Mouse (Mus musculus) bone marrow macrophage, adult 2 months (primary cell): ENCODE results near the gene Paics. TPM values are rescaled to one million over a fixed set of nuclear protein-coding genes. Genes with fewer than 3 reads are reported as not detected.

Source experiments
- H3K27ac ChIP-seq: 2 replicates; pipeline ENCODE4 v1.5.1; 2012; ENCODE audit warnings: low read depth, low read length; ENCODE audit not compliant: insufficient read depth
- H3K4me1 ChIP-seq: 2 replicates; pipeline ENCODE4 v1.6.1; 2012; ENCODE audit warnings: low read length; ENCODE audit not compliant: control insufficient read depth, insufficient read depth
- H3K4me3 ChIP-seq: 2 replicates; pipeline ENCODE4 v1.5.1; 2012; ENCODE audit warnings: mild to moderate bottlenecking, low read length, moderate library complexity; ENCODE audit not compliant: insufficient read depth
- CTCF ChIP-seq: IDR thresholded peaks from 2 replicates; pipeline ENCODE4 v1.5.1; 2012; ENCODE audit warnings: low read depth, mild to moderate bottlenecking, low read length, moderate library complexity
- POLR2A ChIP-seq: IDR thresholded peaks from 2 replicates; pipeline ENCODE4 v1.6.1; 2012; ENCODE audit warnings: mild to moderate bottlenecking, low read depth, low read length, borderline replicate concordance
- polyA plus RNA-seq: library from polyadenylated mRNA; stranded (reverse); fragments of >200 nt; gene quantifications from 2 replicates; pipeline ENCODE4 v1.2.4, GENCODE M21; 2012; ENCODE audit not compliant: missing spikeins, insufficient read depth, insufficient read length

Paics gene
- polyA plus RNA-seq, 1 experiment = 118 TPM

GRCm38 (mm10) chr5:77001192-77001591 lies 50.1 kb downstream of the Paics start:
- Histone ChIP-seq H3K4me3 (no peak overlapping the region), H3K4me1 (no peaks in the 10 kb centered on the region), H3K27ac (no peak overlapping the region)
- TF ChIP-seq CTCF (no peak), POLR2A (no peak)

GRCm38 (mm10) chr5:77004051-77004821 lies 53.1 kb downstream of the Paics start, which contains the start of gene Arl9:
TSS of gene Arl9 (plus strand) at chr5:77004055.
- no peak within 1 kb of the TSS for H3K27ac ChIP-seq
- H3K4me3 ChIP-seq = no peak within 1 kb of the TSS
- no peaks in the 10 kb centered on the region for H3K4me1 ChIP-seq
- TF ChIP-seq POLR2A (no peak), CTCF (no peak)

- peaks cover 8% of the 10 kb centered on the region for H3K4me1 ChIP-seq
- TF ChIP-seq POLR2A (no peak), CTCF (no peak)
- no peak overlapping the region for H3K27ac ChIP-seq
- H3K4me3 ChIP-seq = no peak overlapping the region
These were observed 59.2 kb downstream of the Paics start for GRCm38 (mm10) chr5:77010352-77010751.

GRCm38 (mm10) chr5:77011082-77011481 lies 60.0 kb downstream of the Paics start:
- H3K4me1 ChIP-seq = peaks cover 8% of the 10 kb centered on the region
- H3K27ac ChIP-seq = no peak overlapping the region
- TF ChIP-seq CTCF = no peak
- no peak for TF ChIP-seq POLR2A
- H3K4me3 ChIP-seq = no peak overlapping the region

GRCm38 (mm10) chr5:77013171-77013570 lies 62.1 kb downstream of the Paics start:
- no peak for TF ChIP-seq POLR2A
- no peak for TF ChIP-seq CTCF
- Histone ChIP-seq H3K27ac (peak overlapping the region; percentile 53), H3K4me1 (peaks cover 8% of the 10 kb centered on the region), H3K4me3 (no peak overlapping the region)

GRCm38 (mm10) chr5:77015544-77016482 lies 64.7 kb downstream of the Paics start, which contains the start of gene Thegl:
TSS of gene Thegl (plus strand) at chr5:77016023.
- Histone ChIP-seq H3K4me3 (peak within 1 kb of the TSS; percentile 59), H3K27ac (no peak within 1 kb of the TSS), H3K4me1 (peaks cover 8% of the 10 kb centered on the region)
- TF ChIP-seq CTCF (no peak), POLR2A (no peak)

Other genes starting within 250 kb of the Paics start
- gene Aasdh, start 45.8 kb upstream of the Paics start, polyA plus RNA-seq = 19.6 and 19.8 TPM in 2 replicates
- 5.4 and 7.6 TPM in 2 replicates for gene Ppat, start 271 bp downstream of the Paics start, polyA plus RNA-seq
- gene Srp72, start 23.4 kb downstream of the Paics start, polyA plus RNA-seq = 73.8 and 81.0 TPM in 2 replicates
- 2.8 TPM in 1 of 2 replicates, not detected in the other for gene Arl9, start 52.7 kb downstream of the Paics start, polyA plus RNA-seq
- gene Thegl, start 64.7 kb downstream of the Paics start, polyA plus RNA-seq = not detected in 2 replicates
- gene Hopx, start 163.8 kb downstream of the Paics start, polyA plus RNA-seq = 1.7 TPM in 1 of 2 replicates, not detected in the other